Mouse (Mus musculus): ENCODE data around the gene Mib2. TPM values are rescaled to one million over a fixed set of nuclear protein-coding genes. Genes with fewer than 3 reads are reported as not detected.

Gene Mib2
- polyA plus RNA-seq, 1 experiment from 2014 or later, result 36.8 TPM

DNA sequence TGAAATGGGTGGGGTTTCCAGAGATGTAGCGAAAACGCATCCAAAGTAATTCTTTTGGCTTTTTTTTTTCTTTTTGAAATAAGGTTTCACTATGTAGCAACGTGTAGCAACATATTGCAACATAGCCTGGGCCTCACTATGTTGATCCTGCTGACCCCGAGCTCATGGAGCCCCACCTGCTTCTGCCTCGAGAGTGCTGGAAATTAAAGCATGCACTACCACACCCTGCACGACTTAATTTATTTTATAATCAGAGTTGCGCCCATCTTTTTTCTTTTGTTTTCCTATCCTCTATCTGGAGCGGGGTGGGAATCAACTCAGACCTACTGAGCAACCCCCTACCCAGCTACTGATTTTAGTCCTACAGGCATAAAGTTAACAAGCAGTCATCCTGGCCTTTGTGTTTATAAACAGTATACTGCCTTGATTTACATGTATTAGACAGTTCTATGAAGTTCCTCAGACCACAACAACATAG lies 639 bp upstream of the Mib2 start:
- Histone ChIP-seq H3K9me3 (replicated peaks) (no peaks in the 10 kb centered on the region), H3K27me3 (no peaks in the 10 kb centered on the region), H3K4me2 (replicated peaks) (peak overlapping the region; percentile 89), H3K9ac (no peak overlapping the region), H3K27ac (replicated peaks) (0 out of 2 replicates have a peak overlapping the region, but pooled peaks have one; percentile 87), H3K4me1 (peaks cover 12% of the 10 kb centered on the region), H3K4me3 (replicated peaks) (peak overlapping the region; percentile 94), H3K36me3 (peaks cover 19% of the 10 kb centered on the region; the same call in 1 of the 2 replicates)
- WGBS, result under 1% methylated on average over 8 of the region's 8 CpGs
- ATAC-seq (ENCODE audit: insufficient number of reproducible peaks, low FRiP score, low TSS enrichment, low read depth), result no peak

DNA sequence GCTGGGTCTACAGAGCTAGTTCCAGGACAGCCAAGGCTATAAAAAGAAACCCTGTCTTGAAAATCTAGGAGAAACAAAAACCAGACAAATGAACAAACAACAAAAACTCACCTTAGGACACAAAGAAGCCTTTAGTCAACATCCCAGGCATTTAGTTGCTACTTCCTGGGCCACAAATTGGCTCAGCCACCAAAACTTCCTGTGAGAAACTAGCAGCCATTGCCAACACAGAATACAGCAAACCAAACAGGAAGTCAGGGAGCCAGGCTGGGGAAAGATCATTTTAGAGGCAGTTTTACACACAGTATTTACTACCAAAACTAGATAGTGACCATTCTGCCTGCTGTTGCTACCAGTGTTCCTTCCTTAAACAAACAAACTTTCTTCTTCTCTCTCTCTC lies 2.1 kb downstream of the Mib2 start:
- H3K4me2 ChIP-seq (replicated peaks), result no peak overlapping the region
- no peak overlapping the region for H3K4me3 ChIP-seq (replicated peaks)
- no peak overlapping the region for H3K9ac ChIP-seq
- H3K36me3 ChIP-seq, result peaks cover 26% of the 10 kb centered on the region; the same call in 1 of the 2 replicates
- H3K9me3 ChIP-seq (replicated peaks), result no peaks in the 10 kb centered on the region
- peaks cover 12% of the 10 kb centered on the region for H3K4me1 ChIP-seq
- ATAC-seq (ENCODE audit: insufficient number of reproducible peaks, low FRiP score, low TSS enrichment, low read depth), result no peak
- H3K27me3 ChIP-seq, result no peaks in the 10 kb centered on the region
- no peak overlapping the region for H3K27ac ChIP-seq (replicated peaks)

GRCm38 (mm10) chr4:155660641-155661040 lies 8.4 kb downstream of the Mib2 start:
- H3K4me3 ChIP-seq (replicated peaks), result no peak overlapping the region
- H3K9me3 ChIP-seq (replicated peaks), result no peaks in the 10 kb centered on the region
- H3K36me3 ChIP-seq, result peaks cover 56% of the 10 kb centered on the region
- no peak overlapping the region for H3K27ac ChIP-seq (replicated peaks)
- H3K9ac ChIP-seq, result no peak overlapping the region
- ATAC-seq (ENCODE audit: insufficient number of reproducible peaks, low FRiP score, low TSS enrichment, low read depth), result no peak
- H3K27me3 ChIP-seq, result peaks cover 1% of the 10 kb centered on the region; the same call in 1 of the 2 replicates
- H3K4me1 ChIP-seq, result peaks cover under 1% of the 10 kb centered on the region; the same call in 1 of the 2 replicates
- WGBS, result 85% methylated on average over 12 of the region's 12 CpGs
- no peak overlapping the region for H3K4me2 ChIP-seq (replicated peaks)

DNA sequence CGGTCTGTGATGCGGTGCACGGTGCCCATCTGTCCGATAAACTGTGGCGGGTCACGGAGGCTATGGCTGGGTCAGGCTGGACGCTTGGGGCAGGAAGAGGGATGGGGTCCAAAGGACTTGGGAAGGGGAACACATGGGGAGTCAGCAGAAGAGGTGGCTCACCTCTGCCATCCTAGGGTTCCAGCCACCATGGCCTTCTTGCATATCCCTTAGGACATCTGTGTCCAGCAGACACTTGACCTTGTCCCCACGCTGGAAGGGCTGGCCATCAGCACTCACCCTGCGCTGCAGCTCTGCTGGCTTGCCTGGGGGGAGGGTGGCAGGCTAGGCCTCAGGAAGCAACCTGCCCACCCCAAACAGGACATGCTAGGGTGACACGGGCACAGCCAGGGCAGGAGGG lies 10.0 kb downstream of the Mib2 start:
- peaks cover 14% of the 10 kb centered on the region for H3K27me3 ChIP-seq
- H3K9ac ChIP-seq, result no peak overlapping the region
- no peak overlapping the region for H3K27ac ChIP-seq (replicated peaks)
- H3K9me3 ChIP-seq (replicated peaks), result no peaks in the 10 kb centered on the region
- H3K4me1 ChIP-seq, result peaks cover 18% of the 10 kb centered on the region
- no peak for ATAC-seq (ENCODE audit: insufficient number of reproducible peaks, low FRiP score, low TSS enrichment, low read depth)
- H3K4me3 ChIP-seq (replicated peaks), result no peak overlapping the region
- H3K36me3 ChIP-seq, result peaks cover 45% of the 10 kb centered on the region
- WGBS, result 92% methylated on average over 10 of the region's 10 CpGs
- H3K4me2 ChIP-seq (replicated peaks), result no peak overlapping the region

- Histone ChIP-seq H3K27me3 (peaks cover 33% of the 10 kb centered on the region), H3K4me3 (replicated peaks) (no peak overlapping the region), H3K36me3 (peaks cover 42% of the 10 kb centered on the region), H3K9ac (no peak overlapping the region), H3K9me3 (replicated peaks) (no peaks in the 10 kb centered on the region), H3K4me1 (peaks cover 40% of the 10 kb centered on the region), H3K4me2 (replicated peaks) (no peak overlapping the region), H3K27ac (replicated peaks) (no peak overlapping the region)
- ATAC-seq (ENCODE audit: insufficient number of reproducible peaks, low FRiP score, low TSS enrichment, low read depth), result no peak
- 91% methylated on average over 13 of the region's 13 CpGs for WGBS
Measured at GRCm38 (mm10) chr4:155656214-155656751, 12.7 kb downstream of the Mib2 start.

DNA sequence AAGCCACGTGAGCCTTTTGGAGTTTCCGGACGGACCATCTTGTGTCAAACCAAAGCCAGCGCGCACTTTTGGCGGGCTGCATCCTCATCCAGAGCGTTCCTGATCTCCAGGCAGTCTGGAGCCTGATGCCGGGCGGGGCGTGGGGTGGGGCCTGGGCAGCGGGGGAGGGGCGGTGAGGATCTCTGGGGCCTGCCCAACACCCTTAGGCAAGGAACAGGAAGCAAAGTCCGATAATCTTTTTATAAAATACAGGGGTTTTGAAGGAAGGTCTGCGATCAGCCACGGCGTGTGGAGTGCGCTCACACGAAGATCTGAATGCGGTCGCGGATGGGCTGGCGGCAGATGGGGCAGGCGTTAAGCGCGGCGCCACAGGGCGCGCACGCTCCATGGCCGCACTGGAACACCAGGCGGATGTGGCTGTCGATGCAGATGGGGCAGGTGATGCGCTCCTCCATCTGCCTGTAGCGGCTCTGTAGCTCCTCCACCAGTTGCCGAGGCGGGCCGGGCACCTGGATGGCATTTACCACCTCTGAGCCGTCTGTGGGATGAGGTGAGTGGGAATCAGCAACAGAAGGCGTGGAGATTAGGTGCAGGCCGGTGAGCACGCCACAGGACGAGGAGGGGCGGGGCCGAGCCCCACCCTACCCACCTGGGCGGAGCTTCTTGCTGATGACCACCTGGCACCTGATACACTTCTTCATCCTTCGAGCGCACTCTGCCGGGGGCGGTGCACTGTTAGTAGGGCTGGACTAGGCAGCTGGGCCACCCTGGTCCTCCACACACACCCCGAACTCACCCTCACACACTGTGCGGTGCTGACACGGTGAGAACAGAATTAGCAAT lies 14.3 kb downstream of the Mib2 start:
- peak overlapping the region; percentile 37 for H3K9ac ChIP-seq
- peaks cover 49% of the 10 kb centered on the region for H3K36me3 ChIP-seq

GRCm38 (mm10) chr4:155654183-155654455 lies 14.9 kb downstream of the Mib2 start:
- H3K9ac ChIP-seq, result peak overlapping the region; percentile 37
- H3K27me3 ChIP-seq, result peaks cover 33% of the 10 kb centered on the region
- no peak for ATAC-seq (ENCODE audit: insufficient number of reproducible peaks, low FRiP score, low TSS enrichment, low read depth)
- 4% methylated on average over 6 of the region's 6 CpGs for WGBS
- peaks cover 53% of the 10 kb centered on the region for H3K36me3 ChIP-seq
- H3K27ac ChIP-seq (replicated peaks), result no peak overlapping the region
- H3K4me2 ChIP-seq (replicated peaks), result peak overlapping the region; percentile 94
- peak overlapping the region; percentile 51 for H3K4me3 ChIP-seq (replicated peaks)
- H3K9me3 ChIP-seq (replicated peaks), result no peaks in the 10 kb centered on the region
- peaks cover 40% of the 10 kb centered on the region for H3K4me1 ChIP-seq

More for the DNA sequence above, 14.3 kb downstream of the Mib2 start:
- Histone ChIP-seq H3K9me3 (replicated peaks) (no peaks in the 10 kb centered on the region), H3K4me2 (replicated peaks) (peak overlapping the region; percentile 94), H3K4me1 (peaks cover 40% of the 10 kb centered on the region), H3K4me3 (replicated peaks) (peak overlapping the region; percentile 51), H3K27ac (replicated peaks) (no peak overlapping the region), H3K27me3 (peaks cover 33% of the 10 kb centered on the region)
- WGBS, result 2% methylated on average over 52 of the region's 52 CpGs
- peak; percentile 23; the same call in 1 of the 2 replicates for ATAC-seq (ENCODE audit: insufficient number of reproducible peaks, low FRiP score, low TSS enrichment, low read depth)

- peak; percentile 36; the same call in 1 of the 2 replicates for ATAC-seq (ENCODE audit: insufficient number of reproducible peaks, low FRiP score, low TSS enrichment, low read depth)
- H3K27ac ChIP-seq (replicated peaks), result peak overlapping the region; percentile 60; the same call in 1 of the 2 replicates
- no peaks in the 10 kb centered on the region for H3K9me3 ChIP-seq (replicated peaks)
- peak overlapping the region; percentile 37 for H3K9ac ChIP-seq
- H3K4me2 ChIP-seq (replicated peaks), result peak overlapping the region; percentile 94
- H3K27me3 ChIP-seq, result peaks cover 33% of the 10 kb centered on the region
- under 1% methylated on average over 31 of the region's 31 CpGs for WGBS
- H3K36me3 ChIP-seq, result peaks cover 53% of the 10 kb centered on the region
- peaks cover 40% of the 10 kb centered on the region for H3K4me1 ChIP-seq
- peak overlapping the region; percentile 51 for H3K4me3 ChIP-seq (replicated peaks)
Measured at GRCm38 (mm10) chr4:155653451-155654182, 15.4 kb downstream of the Mib2 start.

GRCm38 (mm10) chr4:155653086-155653450 lies 15.9 kb downstream of the Mib2 start, which contains the start of gene Mmp23:
Mmp23 (minus strand) TSS chr4:155653384.
- peaks cover 56% of the 10 kb centered on the region for H3K36me3 ChIP-seq
- H3K27ac ChIP-seq (replicated peaks), result peak within 1 kb of the TSS; percentile 60; the same call in 1 of the 2 replicates
- peak within 1 kb of the TSS; percentile 37 for H3K9ac ChIP-seq
- H3K4me3 ChIP-seq (replicated peaks), result peak within 1 kb of the TSS; percentile 51
- peak within 1 kb of the TSS; percentile 94 for H3K4me2 ChIP-seq (replicated peaks)
- H3K4me1 ChIP-seq, result peaks cover 40% of the 10 kb centered on the region
- ATAC-seq (ENCODE audit: insufficient number of reproducible peaks, low FRiP score, low TSS enrichment, low read depth), result peak; percentile 69
- WGBS, result under 1% methylated on average over 33 of the region's 33 CpGs
- no peaks in the 10 kb centered on the region for H3K9me3 ChIP-seq (replicated peaks)
- peaks cover 33% of the 10 kb centered on the region for H3K27me3 ChIP-seq

DNA sequence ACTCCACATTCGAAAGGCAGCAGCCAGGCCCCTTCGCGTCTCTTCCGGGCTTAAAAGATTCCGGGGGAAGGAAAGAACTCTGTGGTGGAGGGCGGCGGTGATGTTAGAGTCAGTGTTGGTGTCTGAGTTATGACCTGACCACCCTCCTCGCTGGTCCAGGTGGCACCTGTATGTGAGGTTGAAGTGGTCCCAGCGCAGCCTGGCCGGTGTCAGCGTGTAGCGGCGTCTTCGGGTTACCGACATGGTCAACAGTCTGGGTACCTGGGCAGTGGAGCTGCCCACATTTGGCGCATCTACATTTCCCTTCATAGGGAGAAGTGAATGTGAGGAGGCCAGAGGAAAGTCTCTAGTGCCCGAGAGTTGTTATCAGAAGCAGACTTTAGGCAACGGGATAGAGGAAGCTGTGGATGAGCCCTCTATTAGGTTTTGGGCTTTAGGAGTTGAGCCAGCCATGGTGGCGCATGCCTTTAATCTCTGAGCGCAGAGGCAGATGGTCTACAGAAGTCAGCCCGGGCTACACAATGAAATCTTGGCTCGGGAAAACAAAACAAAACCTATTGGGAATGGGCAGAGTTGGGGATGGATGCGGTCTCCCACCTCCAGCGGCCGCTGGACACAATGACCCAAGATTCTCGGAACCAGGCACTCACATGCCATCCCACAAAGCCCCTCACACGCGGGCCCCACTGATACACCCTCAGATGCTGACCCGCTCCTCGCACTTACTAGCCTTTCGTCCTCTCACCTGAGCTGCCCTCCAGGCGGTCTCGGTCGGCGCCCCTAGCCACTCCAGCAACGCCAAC lies 16.5 kb downstream of the Mib2 start:
- Histone ChIP-seq H3K9ac (peak overlapping the region; percentile 37), H3K4me2 (replicated peaks) (peak overlapping the region; percentile 94), H3K9me3 (replicated peaks) (no peaks in the 10 kb centered on the region), H3K4me1 (peaks cover 40% of the 10 kb centered on the region), H3K27me3 (peaks cover 33% of the 10 kb centered on the region), H3K27ac (replicated peaks) (peak overlapping the region; percentile 60; the same call in 1 of the 2 replicates), H3K36me3 (peaks cover 58% of the 10 kb centered on the region), H3K4me3 (replicated peaks) (peak overlapping the region; percentile 51)
- 22% methylated on average over 36 of the region's 36 CpGs for WGBS
- ATAC-seq (ENCODE audit: insufficient number of reproducible peaks, low FRiP score, low TSS enrichment, low read depth), result no peak

All from embryonic facial prominence, embryonic 15.5 days (tissue).